Mouse (Mus musculus): Measurements from ENCODE around the gene Kars. TPM values are rescaled to one million over a fixed set of nuclear protein-coding genes. Genes with fewer than 3 reads are reported as not detected.
A peak's percentile ranks its signal among the peaks of the same experiment; 100 is the strongest.

Gene Kars
- 193 and 198 TPM in 2 replicates for polyA plus RNA-seq (2016; fragmentation: Nextera tagmentation; extraction: Ambion mirVana)

DNA sequence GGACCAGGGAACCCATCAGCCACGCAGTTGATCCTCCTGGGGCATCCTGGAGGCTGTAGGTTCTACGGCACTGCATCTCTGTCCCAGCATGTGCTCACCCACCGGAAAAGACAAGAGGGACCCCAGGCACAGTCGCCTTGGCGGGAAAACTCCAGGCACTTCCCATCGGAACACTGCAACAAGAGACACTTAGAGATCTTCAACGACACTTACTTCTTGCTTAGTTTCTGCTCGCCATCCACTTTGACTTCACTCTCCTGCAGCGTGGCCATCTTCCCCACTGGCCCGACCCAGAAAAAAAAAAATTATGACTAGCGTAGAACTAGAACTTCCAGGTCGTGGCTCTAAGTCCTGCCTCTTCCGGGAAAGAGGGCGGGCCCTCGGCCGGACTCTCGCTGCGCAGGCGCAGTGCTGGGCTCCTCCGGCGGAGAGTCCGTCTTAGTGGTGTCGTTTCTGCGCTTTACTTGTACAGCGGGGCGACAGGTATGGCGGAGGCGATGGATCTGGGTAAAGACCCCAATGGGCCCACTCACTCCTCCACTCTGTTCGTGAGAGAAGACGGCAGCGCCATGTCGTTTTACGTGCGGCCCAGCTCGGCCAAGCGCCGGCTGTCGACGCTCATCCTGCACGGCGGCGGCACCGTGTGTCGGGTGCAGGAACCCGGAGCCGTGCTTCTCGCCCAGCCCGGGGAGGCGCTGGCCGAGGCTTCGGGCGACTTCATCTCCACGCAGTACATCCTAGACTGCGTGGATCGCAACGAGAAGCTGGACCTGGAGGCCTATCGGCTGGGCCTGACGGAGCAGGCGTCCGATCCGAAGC is at the start of gene Kars, which contains the start of gene Terf2ip:
Gene Kars (minus strand): TSS at position 327 of the 819 bp plus-strand sequence.
Gene Terf2ip (plus strand): TSS at position 402 of the 819 bp plus-strand sequence.
- Histone ChIP-seq H3K4me3 (peak within 1 kb of the TSS; percentile 79), H3K9me3 (no peaks in the 10 kb centered on the region), H3K4me2 (replicated peaks) (peak within 1 kb of the TSS; percentile 91), H3K27ac (peak within 1 kb of the TSS; percentile 47), H3K4me1 (peaks cover 22% of the 10 kb centered on the region), H3K36me3 (peaks cover 10% of the 10 kb centered on the region; the same call in 1 of the 2 replicates), H3K27me3 (replicated peaks) (no peaks in the 10 kb centered on the region), H3K9ac (peak within 1 kb of the TSS; percentile 86)
- ATAC-seq (ENCODE audit: low FRiP score, low read depth), result peak; percentile 94
- under 1% methylated on average over 61 of the region's 61 CpGs for WGBS

DNA sequence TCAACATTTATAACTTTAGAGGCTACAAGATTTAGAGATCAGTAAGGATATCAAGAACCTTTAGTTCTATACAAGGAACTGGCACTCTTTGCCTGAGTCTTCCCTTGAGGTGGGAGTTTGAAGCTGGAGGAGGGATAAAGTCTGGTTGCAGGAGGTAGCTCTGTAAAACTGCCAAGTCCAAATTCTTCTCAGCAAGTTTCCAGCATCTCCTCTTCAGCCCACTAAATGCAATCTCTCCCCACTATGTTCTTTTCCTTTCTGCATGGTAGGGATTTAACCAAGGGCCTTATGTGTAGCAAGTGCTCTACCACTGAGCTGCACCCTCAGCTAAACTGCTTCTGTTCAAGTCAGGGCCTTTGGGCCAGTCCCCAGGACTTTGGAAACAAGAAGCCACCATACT is 43.3 kb upstream of the Kars start:
- Histone ChIP-seq H3K4me2 (replicated peaks) (no peak overlapping the region), H3K27ac (no peak overlapping the region), H3K4me1 (no peaks in the 10 kb centered on the region), H3K27me3 (replicated peaks) (no peaks in the 10 kb centered on the region), H3K9ac (no peak overlapping the region), H3K36me3 (no peaks in the 10 kb centered on the region), H3K9me3 (no peaks in the 10 kb centered on the region), H3K4me3 (no peak overlapping the region)
- ATAC-seq (ENCODE audit: low FRiP score, low read depth), result no peak

DNA sequence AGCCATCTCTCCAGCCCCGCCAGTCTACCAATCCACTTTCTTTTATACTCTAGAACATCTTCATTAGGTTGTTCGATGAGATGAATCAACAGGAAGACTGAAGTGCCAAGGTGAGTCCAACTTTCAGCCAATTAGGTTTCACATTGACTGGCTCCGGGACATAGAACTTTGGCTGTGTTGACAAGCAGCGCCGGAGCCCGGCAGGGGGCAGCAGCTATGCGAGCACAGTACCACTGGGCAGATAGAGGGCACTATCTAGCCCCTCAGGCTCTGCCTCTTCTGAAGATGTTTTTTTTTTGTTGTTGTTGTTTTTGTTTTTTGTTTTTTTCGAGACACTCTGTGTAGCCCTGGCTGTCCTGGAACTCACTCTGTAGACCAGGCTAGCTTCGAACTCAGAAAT is 40.4 kb upstream of the Kars start:
- no peak overlapping the region for H3K27ac ChIP-seq
- H3K9me3 ChIP-seq, result no peaks in the 10 kb centered on the region
- H3K4me2 ChIP-seq (replicated peaks), result no peak overlapping the region
- H3K4me1 ChIP-seq, result no peaks in the 10 kb centered on the region
- no peak overlapping the region for H3K4me3 ChIP-seq
- H3K9ac ChIP-seq, result no peak overlapping the region
- no peaks in the 10 kb centered on the region for H3K27me3 ChIP-seq (replicated peaks)
- WGBS, result 77% methylated on average over 9 of the region's 9 CpGs
- no peak for ATAC-seq (ENCODE audit: low FRiP score, low read depth)
- H3K36me3 ChIP-seq, result no peaks in the 10 kb centered on the region

DNA sequence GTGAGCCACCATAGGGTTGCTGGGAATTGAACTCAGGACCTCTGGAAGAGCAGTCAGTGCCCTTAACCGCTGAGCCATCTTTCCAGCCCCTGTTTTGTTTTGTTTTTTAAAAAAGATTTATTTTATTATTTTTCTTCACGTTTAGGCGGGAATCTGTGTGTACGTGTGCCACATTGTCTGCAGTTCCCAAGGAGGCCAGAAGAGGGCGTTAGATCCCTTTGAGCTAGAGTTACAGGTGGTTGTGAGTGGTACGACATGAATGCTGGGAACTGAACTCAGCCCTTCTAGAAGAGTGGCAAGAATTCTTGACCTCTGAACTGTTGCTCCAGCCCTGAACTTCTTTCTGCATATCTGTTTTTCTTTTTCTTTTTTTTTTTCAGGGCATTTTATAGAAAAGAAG is 38.9 kb upstream of the Kars start:
- ATAC-seq (ENCODE audit: low FRiP score, low read depth), result no peak
- no peaks in the 10 kb centered on the region for H3K36me3 ChIP-seq
- H3K27me3 ChIP-seq (replicated peaks), result no peaks in the 10 kb centered on the region
- 84% methylated on average over 6 of the region's 6 CpGs for WGBS
- no peak overlapping the region for H3K27ac ChIP-seq
- H3K9ac ChIP-seq, result no peak overlapping the region
- H3K9me3 ChIP-seq, result no peaks in the 10 kb centered on the region
- H3K4me2 ChIP-seq (replicated peaks), result no peak overlapping the region
- no peaks in the 10 kb centered on the region for H3K4me1 ChIP-seq
- H3K4me3 ChIP-seq, result no peak overlapping the region

- no peak overlapping the region for H3K4me3 ChIP-seq
- no peaks in the 10 kb centered on the region for H3K9me3 ChIP-seq
- H3K4me2 ChIP-seq (replicated peaks), result no peak overlapping the region
- no peak for ATAC-seq (ENCODE audit: low FRiP score, low read depth)
- H3K36me3 ChIP-seq, result no peaks in the 10 kb centered on the region
- no peak overlapping the region for H3K9ac ChIP-seq
- H3K27ac ChIP-seq, result no peak overlapping the region
- WGBS, result 87% methylated on average over 6 of the region's 6 CpGs
- H3K27me3 ChIP-seq (replicated peaks), result no peaks in the 10 kb centered on the region
- H3K4me1 ChIP-seq, result no peaks in the 10 kb centered on the region
Observed at GRCm38 (mm10) chr8:112048293-112048692, 37.2 kb upstream of the Kars start.

DNA sequence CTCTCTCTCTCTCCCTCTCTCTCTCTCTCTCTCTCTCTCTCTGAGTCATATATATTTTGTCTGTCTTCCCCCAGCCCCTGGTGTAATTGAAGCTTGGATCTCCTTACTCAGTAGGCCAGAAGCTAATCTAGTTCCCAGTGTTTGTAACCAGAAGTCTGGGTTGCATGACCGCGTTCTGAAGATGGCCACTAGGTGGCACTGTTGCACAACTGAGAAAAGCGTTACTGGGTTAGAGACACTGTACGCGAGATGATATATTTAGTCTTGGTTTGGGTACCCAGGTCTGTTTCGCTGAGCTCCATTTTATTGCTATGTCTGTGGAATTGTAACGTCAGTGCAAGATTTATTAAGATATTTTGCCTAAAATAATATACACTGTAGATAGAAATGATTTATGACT is 34.8 kb upstream of the Kars start:
- 4% methylated on average over 7 of the region's 7 CpGs for WGBS
- no peak overlapping the region for H3K4me2 ChIP-seq (replicated peaks)
- H3K9me3 ChIP-seq, result no peaks in the 10 kb centered on the region
- H3K36me3 ChIP-seq, result no peaks in the 10 kb centered on the region
- no peaks in the 10 kb centered on the region for H3K4me1 ChIP-seq
- H3K4me3 ChIP-seq, result no peak overlapping the region
- no peak overlapping the region for H3K9ac ChIP-seq
- H3K27me3 ChIP-seq (replicated peaks), result no peaks in the 10 kb centered on the region
- peak; percentile 68 for ATAC-seq (ENCODE audit: low FRiP score, low read depth)
- no peak overlapping the region for H3K27ac ChIP-seq

DNA sequence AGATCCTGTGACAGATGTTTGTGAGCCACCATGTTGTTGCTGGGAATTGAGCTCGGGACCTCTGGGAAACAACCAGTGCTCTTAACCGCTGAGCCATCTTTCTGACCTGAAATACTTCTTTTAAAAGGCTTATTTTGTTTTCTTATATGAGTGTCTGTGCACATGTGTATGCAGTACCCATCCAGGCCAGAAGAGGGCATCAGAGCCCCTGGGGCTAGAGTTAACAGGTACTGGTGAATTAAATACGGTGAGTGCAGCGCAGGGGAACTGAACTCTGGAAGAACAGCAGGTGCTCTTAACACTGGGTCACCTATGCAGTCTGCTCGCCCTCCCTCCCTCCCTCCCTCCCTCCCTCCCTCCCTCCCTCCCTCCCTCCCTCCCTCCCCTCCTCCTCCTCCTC is 34.1 kb upstream of the Kars start:
- Histone ChIP-seq H3K9me3 (no peaks in the 10 kb centered on the region), H3K36me3 (no peaks in the 10 kb centered on the region), H3K4me2 (replicated peaks) (no peak overlapping the region), H3K4me1 (no peaks in the 10 kb centered on the region), H3K27me3 (replicated peaks) (no peaks in the 10 kb centered on the region), H3K27ac (no peak overlapping the region), H3K9ac (no peak overlapping the region), H3K4me3 (no peak overlapping the region)
- 79% methylated on average over 4 of the region's 5 CpGs for WGBS
- no peak for ATAC-seq (ENCODE audit: low FRiP score, low read depth)

DNA sequence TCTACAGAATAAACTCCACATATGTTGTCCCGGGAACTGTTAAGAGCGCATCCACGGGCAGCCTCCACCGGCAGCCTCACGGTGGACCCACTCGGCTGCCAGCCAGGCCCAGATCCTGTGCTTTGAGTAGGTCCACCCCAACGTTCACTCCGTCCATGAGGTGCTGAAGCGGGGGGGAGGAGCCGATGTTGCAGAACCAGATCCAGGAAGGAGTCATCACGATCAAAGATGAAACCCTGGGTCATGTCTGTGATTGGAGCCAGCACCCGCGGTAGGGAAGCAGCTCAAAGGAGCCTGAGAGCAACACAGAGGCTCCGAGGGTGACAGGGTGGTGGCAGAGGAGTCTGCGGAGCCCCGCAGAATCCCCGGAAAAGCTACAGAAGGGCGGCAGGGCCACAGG is 26.4 kb upstream of the Kars start:
- WGBS, result 84% methylated on average over 18 of the region's 18 CpGs
- no peaks in the 10 kb centered on the region for H3K4me1 ChIP-seq
- H3K36me3 ChIP-seq, result no peaks in the 10 kb centered on the region
- no peak overlapping the region for H3K27ac ChIP-seq
- H3K9ac ChIP-seq, result no peak overlapping the region
- no peaks in the 10 kb centered on the region for H3K27me3 ChIP-seq (replicated peaks)
- no peaks in the 10 kb centered on the region for H3K9me3 ChIP-seq
- H3K4me2 ChIP-seq (replicated peaks), result no peak overlapping the region
- H3K4me3 ChIP-seq, result no peak overlapping the region
- ATAC-seq (ENCODE audit: low FRiP score, low read depth), result no peak

- 18% methylated on average over 8 of the region's 8 CpGs for WGBS
- H3K9me3 ChIP-seq, result no peaks in the 10 kb centered on the region
Observed at GRCm38 (mm10) chr8:112034603-112035002, 23.5 kb upstream of the Kars start.

GRCm38 (mm10) chr8:112033071-112033470 is 21.9 kb upstream of the Kars start:
- H3K4me2 ChIP-seq (replicated peaks), result no peak overlapping the region
- no peaks in the 10 kb centered on the region for H3K27me3 ChIP-seq (replicated peaks)
- WGBS, result 53% methylated on average over 7 of the region's 7 CpGs
- no peak for ATAC-seq (ENCODE audit: low FRiP score, low read depth)
- no peak overlapping the region for H3K27ac ChIP-seq
- no peak overlapping the region for H3K9ac ChIP-seq
- no peaks in the 10 kb centered on the region for H3K36me3 ChIP-seq
- H3K9me3 ChIP-seq, result no peaks in the 10 kb centered on the region
- no peak overlapping the region for H3K4me3 ChIP-seq
- H3K4me1 ChIP-seq, result no peaks in the 10 kb centered on the region

More at GRCm38 (mm10) chr8:112034603-112035002, 23.5 kb upstream of the Kars start:
- Histone ChIP-seq H3K9ac (no peak overlapping the region), H3K27me3 (replicated peaks) (no peaks in the 10 kb centered on the region), H3K4me2 (replicated peaks) (no peak overlapping the region), H3K27ac (no peak overlapping the region), H3K4me3 (no peak overlapping the region), H3K36me3 (no peaks in the 10 kb centered on the region), H3K4me1 (no peaks in the 10 kb centered on the region)
- 0 out of 2 replicates have a peak, but pooled peaks have one; percentile 21 for ATAC-seq (ENCODE audit: low FRiP score, low read depth)

DNA sequence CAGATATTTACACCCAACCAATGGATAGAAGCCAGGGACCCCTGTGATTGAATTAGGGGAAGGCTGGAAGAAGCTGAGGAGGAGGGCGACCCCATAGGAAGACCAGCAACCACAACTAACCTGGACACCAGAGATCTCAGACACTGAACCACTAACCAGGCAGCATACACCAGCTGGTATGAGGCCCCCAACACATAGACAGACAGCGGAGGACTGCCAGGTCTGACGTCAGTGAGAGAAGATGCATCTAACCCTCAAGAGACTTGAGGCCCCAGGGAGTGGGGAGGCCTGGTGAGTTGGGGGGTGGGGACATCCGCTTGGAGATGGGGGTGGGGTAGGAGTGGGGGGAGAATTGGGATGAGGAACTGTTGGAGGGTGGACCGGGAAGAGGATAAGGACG is 19.5 kb upstream of the Kars start:
- Histone ChIP-seq H3K4me2 (replicated peaks) (no peak overlapping the region), H3K36me3 (no peaks in the 10 kb centered on the region), H3K27me3 (replicated peaks) (no peaks in the 10 kb centered on the region), H3K9me3 (no peaks in the 10 kb centered on the region), H3K27ac (no peak overlapping the region), H3K4me3 (no peak overlapping the region), H3K4me1 (no peaks in the 10 kb centered on the region), H3K9ac (no peak overlapping the region)
- 70% methylated on average over 6 of the region's 6 CpGs for WGBS
- no peak for ATAC-seq (ENCODE audit: low FRiP score, low read depth)

GRCm38 (mm10) chr8:112029455-112029854 is 18.3 kb upstream of the Kars start:
- no peak overlapping the region for H3K4me2 ChIP-seq (replicated peaks)
- H3K9ac ChIP-seq, result no peak overlapping the region
- H3K9me3 ChIP-seq, result no peaks in the 10 kb centered on the region
- no peaks in the 10 kb centered on the region for H3K36me3 ChIP-seq
- no peaks in the 10 kb centered on the region for H3K27me3 ChIP-seq (replicated peaks)
- no peaks in the 10 kb centered on the region for H3K4me1 ChIP-seq
- no peak for ATAC-seq (ENCODE audit: low FRiP score, low read depth)
- no peak overlapping the region for H3K4me3 ChIP-seq
- WGBS, result 84% methylated on average over 7 of the region's 7 CpGs
- H3K27ac ChIP-seq, result no peak overlapping the region

GRCm38 (mm10) chr8:112014936-112015335 is 3.8 kb upstream of the Kars start, which contains the start of gene Gm6793:
Gm6793 (minus strand) TSS chr8:112015036.
- 94% methylated on average over 11 of the region's 11 CpGs for WGBS
- Histone ChIP-seq H3K9ac (no peak within 1 kb of the TSS), H3K4me2 (replicated peaks) (no peak within 1 kb of the TSS), H3K27me3 (replicated peaks) (no peaks in the 10 kb centered on the region), H3K9me3 (no peaks in the 10 kb centered on the region), H3K4me3 (no peak within 1 kb of the TSS), H3K27ac (no peak within 1 kb of the TSS), H3K36me3 (peaks cover 31% of the 10 kb centered on the region), H3K4me1 (peaks cover 18% of the 10 kb centered on the region)
- ATAC-seq (ENCODE audit: low FRiP score, low read depth), result no peak
